Mouse (Mus musculus): ENCODE data around the gene Canx.
A peak's percentile ranks its signal among the peaks of the same experiment; 100 is the strongest.
"Not testable (repeated sequence)": the region's sequence is repeated elsewhere in the genome, so short reads cannot be mapped to it uniquely, and the experiment has no call there.

Gene Canx

DNA sequence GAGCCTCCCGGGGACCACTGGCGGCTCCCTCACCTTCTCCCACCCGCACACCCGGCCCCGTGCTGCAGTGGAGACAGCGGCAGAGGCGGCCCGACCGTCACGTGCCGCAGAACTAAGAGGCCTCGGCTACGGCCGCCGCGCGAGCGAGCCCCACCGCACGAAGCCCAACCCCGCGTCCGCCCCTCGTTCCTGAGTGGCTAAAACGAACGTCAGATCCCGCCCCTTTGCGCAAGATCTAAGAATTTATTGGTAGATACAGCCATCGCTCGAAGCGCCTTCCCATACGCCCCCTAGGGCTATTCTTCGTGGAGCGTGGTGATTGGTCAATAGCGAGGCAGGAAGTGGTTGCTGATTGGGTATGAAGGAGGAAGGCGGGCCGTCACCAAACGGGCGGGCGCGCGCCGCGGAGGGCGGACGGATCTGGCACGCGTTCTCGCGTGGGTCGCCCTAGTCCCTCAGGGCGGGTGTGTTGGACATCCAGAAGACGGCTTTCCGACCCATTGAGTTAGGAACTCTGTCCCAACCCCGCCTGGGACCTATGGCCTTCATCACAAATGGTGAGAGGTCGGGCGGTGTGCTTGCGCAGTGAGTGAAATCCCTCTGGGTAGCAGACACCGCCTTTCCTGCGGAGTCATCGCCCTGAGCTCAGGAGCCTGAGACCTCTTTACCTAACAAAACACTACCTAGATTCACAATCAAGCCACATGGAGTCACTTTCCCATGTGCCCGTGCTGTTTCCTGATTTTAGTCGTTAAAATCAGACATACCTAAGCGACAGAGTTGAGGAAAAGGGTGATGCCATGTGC, at the start of gene Canx:
Gene Canx, minus strand, starts transcription at position 178 of the 806 bp plus-strand sequence.
- DNase-seq (ENCODE audit: low read depth, low spot score), result peak; percentile 100

- DNase-seq (ENCODE audit: low read depth, low spot score), result no peak
These were observed 49.0 kb upstream of the Canx start for GRCm38 (mm10) chr11:50374286-50375015.

GRCm38 (mm10) chr11:50373621-50374020, 48.1 kb upstream of the Canx start:
- DNase-seq (ENCODE audit: low read depth, low spot score), result no peak

DNA sequence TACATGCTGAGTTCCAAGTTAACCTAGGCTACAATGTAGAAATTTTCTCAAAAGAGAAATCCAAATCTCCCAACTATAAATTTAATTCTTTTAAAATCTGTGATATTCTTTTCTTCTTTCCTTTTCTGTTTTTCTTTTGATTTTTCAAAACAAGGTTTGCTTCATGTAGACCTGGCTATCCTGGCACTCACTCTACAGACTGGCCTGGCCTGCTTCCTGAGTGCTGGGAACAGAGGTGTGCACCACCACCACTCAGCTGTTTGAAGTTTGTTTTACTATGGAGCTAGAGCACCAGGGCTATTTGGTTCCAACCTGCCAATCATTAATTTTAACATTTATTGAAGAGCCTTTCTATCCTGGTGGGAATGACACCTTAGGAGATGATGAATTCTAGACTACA, 47.6 kb upstream of the Canx start:
- DNase-seq (ENCODE audit: low read depth, low spot score), result no peak

DNA sequence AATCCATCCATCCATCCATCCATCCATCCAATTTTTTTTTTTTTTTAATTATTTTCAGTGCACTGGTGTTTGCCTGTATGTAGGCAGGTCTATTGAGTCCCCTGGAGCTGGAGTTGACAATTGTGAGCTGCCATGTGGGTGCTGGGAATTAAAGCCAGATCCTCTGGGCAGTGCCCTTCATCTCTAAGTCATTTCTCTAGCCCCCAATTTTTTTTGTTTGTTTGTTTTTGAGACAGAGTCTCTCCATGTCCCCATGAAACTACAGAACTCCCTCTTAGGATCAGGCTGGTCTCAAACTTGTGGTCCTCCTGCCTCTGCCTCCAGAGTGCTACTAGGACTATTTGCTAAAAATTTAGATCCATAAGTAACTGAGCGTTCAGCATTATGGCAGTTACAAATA, 46.4 kb upstream of the Canx start:
- DNase-seq (ENCODE audit: low read depth, low spot score), result no peak

- DNase-seq (ENCODE audit: low read depth, low spot score), result peak; percentile 56
These were observed 45.9 kb upstream of the Canx start for GRCm38 (mm10) chr11:50371399-50371841.

DNA sequence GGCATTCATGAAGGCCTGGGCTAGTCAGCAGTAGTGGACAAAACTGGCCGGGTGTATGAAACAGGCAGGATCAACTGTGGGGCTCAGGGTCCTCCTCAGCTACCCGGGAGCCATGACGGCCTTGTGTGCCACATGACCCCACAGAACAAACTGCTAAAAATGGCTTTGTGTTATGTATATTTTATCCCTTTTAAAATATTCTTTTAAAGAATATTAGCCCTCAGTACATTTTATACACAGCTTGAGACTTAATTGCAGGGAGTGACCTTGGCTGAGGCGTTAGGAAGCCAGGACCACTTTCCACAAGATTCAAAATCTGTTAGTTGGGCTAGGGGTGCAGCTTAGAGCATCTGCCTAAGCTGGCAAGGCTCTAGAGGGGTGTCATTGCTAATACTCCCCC, 45.5 kb upstream of the Canx start:
- no peak for DNase-seq (ENCODE audit: low read depth, low spot score)

GRCm38 (mm10) chr11:50369360-50369911, 44.0 kb upstream of the Canx start:
- no peak for DNase-seq (ENCODE audit: low read depth, low spot score)

GRCm38 (mm10) chr11:50367531-50367930, 42.1 kb upstream of the Canx start:
- DNase-seq (ENCODE audit: low read depth, low spot score), result no peak

DNA sequence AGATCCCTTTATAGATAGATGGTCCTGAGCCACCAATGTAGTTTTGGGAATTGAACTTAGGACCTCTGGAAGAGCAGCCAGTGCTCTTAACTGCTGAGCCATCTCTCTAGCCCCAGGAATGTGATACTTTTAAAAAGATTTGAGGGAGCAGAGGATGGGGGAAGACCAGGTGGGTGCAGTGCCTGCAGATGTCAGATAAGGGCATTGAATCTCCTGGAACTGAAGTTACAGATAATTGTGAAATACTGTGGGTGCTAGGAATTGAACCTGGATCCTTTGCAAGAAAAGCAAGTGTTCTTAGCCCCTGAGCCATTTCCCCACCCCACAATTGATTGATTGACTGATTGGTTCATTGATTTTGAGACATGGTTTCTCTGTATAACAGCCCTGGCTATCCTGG, 39.8 kb upstream of the Canx start:
- no peak for DNase-seq (ENCODE audit: low read depth, low spot score)

DNA sequence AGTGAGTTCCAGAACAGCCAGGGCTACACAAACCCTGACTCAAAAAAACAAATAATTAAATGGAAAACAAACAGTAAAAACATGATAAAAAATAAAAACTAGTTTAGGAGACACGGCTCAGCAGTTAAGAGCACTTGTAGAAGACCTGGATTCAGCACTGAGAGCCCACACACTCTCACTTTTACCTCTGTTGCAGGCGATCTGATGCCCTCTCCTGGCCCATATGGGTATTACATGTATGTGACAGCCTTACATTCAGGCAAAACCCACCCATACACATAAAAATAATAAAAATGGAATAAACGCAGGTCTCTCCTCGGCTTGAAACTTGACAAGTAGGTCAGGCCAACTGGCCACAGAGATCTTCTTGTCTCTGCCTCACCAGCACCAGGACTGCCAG, 39.1 kb upstream of the Canx start:
- peak; percentile 80 for DNase-seq (ENCODE audit: low read depth, low spot score)

DNA sequence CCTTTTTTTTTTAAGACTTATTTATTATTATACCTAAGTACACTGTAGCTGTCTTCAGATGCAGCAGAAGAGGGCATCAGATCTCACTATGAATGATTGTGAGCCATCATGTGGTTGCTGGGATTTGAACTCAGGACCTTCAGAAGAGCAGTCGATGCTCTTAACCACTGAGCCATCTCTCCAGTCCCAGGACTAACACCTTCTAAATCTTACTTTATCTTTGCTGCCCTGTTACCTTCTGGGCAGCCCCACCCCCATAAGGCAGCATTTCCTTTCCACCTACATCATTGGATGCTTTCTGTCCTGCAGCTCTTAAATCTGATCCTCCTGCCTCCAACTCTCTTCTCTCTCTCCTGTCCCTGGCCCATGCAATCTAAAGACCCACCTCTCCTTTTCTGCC, 35.8 kb upstream of the Canx start:
- not testable (repeated sequence) for DNase-seq (ENCODE audit: low read depth, low spot score)

DNA sequence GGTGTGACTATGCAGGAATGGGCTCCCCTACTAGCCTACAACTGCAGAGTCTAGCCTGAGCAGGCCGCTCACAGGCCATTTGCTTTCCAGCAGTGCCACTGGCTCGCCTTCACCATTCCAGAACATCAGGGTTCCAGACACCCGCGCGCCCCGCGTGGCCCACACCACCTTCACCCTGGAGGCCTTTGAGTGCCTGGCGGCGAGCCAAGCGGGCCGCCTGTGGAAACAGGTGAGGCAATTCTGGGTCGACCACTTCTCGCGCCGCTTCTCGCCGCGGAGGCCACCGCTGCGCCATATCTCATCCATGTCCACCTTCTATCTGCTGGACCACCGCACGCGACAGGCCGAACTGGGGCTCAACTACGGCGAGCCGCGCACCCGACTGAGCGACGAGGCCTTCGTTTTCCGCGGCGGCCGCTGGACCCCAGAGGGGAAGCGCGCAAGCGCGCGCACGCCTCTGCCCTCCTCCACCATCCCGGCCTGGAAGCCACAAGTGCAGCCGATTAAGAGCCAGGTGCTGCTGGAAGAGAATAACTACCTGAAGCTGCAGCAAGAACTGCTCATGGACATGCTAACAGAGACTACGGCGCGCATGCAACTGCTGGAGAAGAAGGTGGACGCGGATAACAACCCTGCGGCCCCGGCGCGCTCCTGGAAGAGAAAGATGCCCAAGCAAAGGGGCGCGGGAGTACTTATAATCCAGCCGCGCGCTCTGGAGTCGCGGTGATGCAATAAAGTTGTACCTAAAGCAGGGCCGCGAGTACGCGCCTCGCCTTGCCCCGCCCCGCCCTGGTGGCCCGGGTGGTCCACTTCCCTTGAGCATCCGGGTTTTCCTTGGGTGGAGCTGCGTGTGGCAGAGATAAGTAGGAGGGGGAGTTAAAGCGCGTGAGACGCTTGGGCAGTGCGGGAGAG, 33.7 kb upstream of the Canx start:
- peak; percentile 62 for DNase-seq (ENCODE audit: low read depth, low spot score)

DNA sequence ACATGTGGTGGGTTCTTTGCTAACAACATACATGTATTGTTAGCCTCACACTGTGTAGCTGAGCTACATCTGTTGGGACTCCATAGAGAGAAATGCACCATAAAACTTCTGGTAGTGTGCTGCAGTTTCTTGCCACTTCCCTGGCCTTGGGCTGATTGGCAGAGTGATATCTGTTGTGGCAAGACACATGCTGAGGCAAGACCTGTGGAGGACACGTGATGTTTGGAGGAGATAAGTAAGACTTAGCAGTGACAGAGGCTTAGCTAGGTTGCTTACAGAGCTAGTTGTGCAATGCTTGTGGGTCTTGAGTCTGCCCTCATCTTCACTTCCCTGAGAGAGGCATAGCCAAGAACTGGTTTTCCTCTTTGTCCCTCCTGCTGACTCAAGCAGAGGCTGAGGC, 29.9 kb upstream of the Canx start:
- no peak for DNase-seq (ENCODE audit: low read depth, low spot score)

DNA sequence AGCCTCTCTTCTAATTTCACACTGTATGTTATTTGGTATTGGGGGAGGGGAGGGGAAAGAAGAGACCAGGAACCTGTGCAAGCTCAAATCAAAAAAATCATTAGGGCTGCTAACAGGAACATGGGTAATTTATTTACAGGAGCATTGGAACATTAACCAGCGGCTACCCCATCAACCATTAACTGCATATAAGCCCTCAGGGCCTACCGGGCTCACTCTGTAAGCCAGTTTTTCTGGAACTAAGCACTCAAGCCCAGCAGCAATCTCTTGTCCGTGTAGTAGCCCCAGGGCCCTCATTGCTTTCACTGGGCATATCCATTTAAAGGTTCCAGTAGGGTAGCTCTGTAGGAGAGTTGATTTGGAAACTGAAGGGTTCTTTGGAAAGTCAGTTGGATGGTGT, 29.4 kb upstream of the Canx start:
- no peak for DNase-seq (ENCODE audit: low read depth, low spot score)

DNA sequence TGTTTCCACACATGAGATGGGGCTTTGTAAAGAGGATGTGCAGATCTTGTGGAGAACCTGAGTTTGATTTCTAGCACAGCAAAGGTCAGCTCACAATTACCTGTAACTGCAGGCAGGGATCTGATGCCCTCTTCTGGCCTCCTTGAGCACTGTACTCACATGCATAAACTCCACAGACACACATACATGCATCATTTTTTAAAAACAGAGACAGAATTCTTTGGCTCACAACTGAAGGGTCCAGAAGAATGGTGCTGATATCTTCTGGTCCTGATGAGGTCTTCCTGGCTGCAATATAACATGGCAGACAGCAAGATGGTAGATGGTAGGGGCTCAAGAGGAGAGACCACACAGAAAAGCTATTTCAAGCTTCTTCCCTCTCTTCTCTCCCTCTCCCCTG, 28.7 kb upstream of the Canx start, which contains the start of gene Cby3:
Gene Cby3, plus strand, starts transcription at position 301 of the 400 bp plus-strand sequence.
- DNase-seq (ENCODE audit: low read depth, low spot score), result no peak

DNA sequence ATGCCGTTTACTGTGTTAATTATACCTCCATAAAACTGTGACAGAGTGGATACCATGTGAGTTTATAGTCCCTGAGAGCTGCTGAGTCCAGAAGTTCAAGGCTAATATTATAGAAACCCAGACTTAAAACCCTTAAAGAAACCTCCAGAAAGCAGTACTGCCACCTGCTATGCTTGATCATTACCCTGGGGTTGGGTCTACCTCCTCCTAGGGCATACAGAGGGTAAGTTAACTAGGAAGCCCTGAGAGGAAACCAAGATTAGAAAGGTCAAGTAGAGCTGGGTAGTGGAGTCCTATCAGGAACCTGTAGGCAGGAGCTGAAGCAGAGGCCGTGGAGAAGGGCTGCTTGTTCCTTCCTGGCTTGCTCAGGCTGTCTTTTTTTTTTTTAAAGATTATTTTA, 26.7 kb upstream of the Canx start:
- no peak for DNase-seq (ENCODE audit: low read depth, low spot score)

DNA sequence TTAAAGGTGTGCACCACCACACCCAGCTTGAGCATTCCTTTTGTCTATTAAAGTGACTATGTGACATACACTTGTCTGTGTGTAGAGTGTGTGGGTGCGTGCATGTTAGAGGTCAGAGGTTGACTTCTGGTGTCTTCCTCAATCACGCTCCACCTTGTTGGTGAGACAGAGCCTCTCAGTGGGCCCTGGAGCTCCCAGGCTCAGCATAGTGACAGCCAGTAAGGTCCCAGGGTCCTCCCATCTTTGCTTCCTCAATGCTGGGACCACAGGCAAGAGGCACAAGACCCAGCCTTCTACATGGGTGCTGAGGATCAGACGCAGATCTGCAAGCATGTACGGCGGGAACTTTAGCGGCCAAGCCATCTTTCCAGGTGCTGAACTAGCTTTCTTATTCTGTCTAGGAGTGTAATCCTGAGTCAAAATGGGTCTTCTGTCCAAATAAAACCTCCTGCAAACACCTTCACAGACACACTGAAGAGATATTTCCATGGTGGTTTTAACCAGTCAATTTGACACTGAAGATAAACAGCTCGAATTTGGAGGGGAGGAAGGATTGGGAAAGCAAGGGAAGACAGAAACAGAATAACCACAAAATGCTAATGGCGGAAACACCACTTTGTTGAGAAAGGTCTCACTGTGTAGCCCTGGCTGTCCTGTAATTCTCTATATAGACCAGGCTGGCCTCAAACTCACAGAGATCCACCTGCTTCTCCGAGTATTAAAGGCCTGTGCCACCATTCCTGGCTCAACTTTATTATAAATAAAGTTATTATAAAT, 21.0 kb upstream of the Canx start:
- no peak for DNase-seq (ENCODE audit: low read depth, low spot score)

DNA sequence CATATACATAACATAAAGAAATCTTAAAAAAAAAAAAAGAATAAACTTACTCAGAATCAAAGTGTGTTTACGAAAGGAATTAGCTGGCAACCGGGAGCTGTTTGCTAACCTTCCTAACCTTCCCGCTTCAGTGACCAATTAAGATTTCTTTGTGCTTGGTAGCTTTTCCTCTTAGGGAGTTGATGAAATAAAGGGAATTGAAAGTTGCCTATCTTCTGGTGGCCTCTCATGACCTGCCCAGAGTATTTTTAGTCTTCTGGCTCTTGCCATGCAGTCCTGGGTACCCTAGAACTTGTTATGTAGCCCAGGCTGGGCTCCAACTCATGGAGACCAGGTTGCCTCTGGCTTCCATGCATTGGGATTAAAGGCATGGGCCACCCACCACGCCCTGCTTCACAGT, 20.0 kb upstream of the Canx start:
- no peak for DNase-seq (ENCODE audit: low read depth, low spot score)

DNA sequence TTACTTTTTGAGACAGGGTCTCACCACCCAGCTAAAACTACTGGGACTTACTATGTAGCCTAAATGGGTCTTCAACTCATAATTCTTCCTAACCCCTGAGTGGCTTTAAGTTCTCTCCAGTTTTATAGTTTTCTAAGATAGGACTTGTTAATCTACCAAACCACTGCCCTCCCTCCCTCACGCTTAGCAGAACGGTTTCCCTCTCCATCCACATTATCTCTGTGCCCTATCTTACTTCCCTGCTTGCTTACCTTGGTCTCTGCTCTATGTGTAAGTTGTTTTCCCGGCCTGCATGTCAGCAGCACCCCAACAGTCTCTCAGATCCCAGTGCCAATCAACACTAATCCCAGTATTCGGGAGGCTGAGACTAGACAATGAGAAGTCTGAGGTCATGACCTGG, 11.4 kb upstream of the Canx start:
- DNase-seq (ENCODE audit: low read depth, low spot score), result no peak

- DNase-seq (ENCODE audit: low read depth, low spot score), result no peak
These were observed 10.7 kb upstream of the Canx start for GRCm38 (mm10) chr11:50336126-50336525.
